Mouse (Mus musculus): ENCODE measurements at regions not wholly inside any gene's neighbourhood (a gene's known extent, or its start where the extent isn't known, plus 50 kb on each side); places are given as distances from the start of the nearest gene placed in this dataset.

DNA sequence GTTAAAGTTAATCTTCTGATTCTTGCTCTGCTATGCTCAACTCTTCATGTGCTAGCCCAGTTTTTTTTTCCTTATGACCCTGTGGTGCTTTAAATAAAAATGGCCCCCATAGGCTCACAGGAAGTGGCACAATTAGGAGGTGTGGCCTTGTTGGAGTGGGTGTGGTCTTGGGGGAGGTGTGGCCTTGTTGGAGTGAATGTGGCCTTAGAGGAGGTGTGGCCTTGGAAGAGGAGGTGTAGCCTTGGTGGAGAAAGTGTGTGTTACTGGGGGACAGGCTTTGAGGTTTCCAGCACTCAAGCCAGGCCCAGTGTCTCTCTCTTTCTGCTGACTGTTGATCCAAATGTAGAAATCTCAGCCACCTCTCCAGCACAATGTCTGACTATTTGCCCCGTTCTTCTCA is 186.0 kb upstream of the Rhobtb1 start:
- TF ChIP-seq GATA1 (IDR thresholded peaks at IDR 0.05; ENCODE audit: low read length) = no peak
- TF ChIP-seq TAL1 (IDR thresholded peaks at IDR 0.05; ENCODE audit: low read length) = no peak

All from erythroblast, embryonic 14.5 days (primary cell).